Mouse (Mus musculus): ENCODE data around the gene Flt3l.
"Not testable (repeated sequence)": the region's sequence is repeated elsewhere in the genome, so short reads cannot be mapped to it uniquely, and the experiment has no call there.

The Flt3l gene

GRCm38 (mm10) chr7:45126844-45127699, 9.2 kb downstream of the Flt3l start:
- H3K36me3 ChIP-seq (ENCODE audit: control insufficient read depth, insufficient read depth, low read length, poor library complexity, severe bottlenecking): peaks cover 13% of the 10 kb centered on the region
- H3K27me3 ChIP-seq (ENCODE audit: control insufficient read depth, insufficient read depth, low read length, poor library complexity, severe bottlenecking): no peaks in the 10 kb centered on the region
- DNase-seq (ENCODE audit: low read depth, low spot score): no peak

DNA sequence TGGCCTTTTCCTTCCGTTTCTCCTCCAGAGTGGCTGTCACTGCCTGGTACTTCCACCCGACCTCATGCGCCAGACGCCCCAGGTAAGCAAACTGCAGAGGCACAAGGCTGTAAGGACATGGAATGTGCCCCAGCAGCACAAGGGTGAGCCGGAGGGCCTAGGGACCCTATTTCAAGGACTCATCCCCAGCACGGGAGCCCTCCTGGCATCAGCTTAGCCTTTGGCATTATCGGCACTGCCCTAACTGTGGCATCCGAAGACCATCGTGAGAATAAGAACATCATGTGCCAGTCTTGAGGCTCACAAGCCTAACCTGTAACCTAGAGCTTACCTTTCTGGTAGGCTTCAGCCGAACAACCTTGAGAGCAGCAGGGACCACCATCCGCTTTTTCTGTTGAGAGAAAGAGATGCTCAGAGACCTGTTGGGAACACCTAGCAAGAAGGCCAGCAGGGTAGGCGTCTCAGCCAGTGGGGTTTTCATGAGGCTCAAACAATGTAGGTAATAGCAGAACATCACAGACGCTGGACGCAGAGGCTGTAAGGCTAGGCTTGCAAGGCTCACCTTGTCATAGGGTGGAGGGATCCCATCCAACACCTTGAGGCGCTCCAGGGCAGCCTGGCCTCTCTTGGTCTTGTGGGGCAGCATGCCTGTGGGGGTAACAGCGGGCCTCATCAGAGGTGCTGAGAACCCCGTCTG, 9.9 kb downstream of the Flt3l start:
- no peaks in the 10 kb centered on the region for H3K27me3 ChIP-seq (ENCODE audit: control insufficient read depth, insufficient read depth, low read length, poor library complexity, severe bottlenecking)
- H3K36me3 ChIP-seq (ENCODE audit: control insufficient read depth, insufficient read depth, low read length, poor library complexity, severe bottlenecking): peaks cover 13% of the 10 kb centered on the region
- no peak for DNase-seq (ENCODE audit: low read depth, low spot score)

DNA sequence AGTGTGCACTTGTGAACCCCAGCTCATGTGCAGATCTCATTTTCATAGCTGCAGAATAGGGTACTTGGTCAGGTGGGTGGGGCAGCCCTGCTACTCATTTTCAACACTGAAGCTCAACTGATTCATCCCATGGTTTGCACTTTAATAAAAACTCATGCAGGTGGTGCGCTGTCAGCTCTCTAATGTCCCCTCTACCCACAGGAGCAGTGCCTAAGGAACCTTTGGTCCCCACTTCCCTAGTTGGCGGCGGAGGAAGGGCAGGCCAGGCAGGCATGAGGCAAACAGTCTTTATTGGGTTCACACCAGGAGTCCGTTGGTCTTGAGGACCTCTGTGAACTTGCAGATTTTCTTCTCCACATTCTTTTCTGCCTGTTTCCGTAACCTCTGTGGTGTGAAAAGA, 10.6 kb downstream of the Flt3l start:
- peaks cover 13% of the 10 kb centered on the region for H3K36me3 ChIP-seq (ENCODE audit: control insufficient read depth, insufficient read depth, low read length, poor library complexity, severe bottlenecking)
- not testable (repeated sequence) for DNase-seq (ENCODE audit: low read depth, low spot score); H3K27me3 ChIP-seq (ENCODE audit: control insufficient read depth, insufficient read depth, low read length, poor library complexity, severe bottlenecking)

DNA sequence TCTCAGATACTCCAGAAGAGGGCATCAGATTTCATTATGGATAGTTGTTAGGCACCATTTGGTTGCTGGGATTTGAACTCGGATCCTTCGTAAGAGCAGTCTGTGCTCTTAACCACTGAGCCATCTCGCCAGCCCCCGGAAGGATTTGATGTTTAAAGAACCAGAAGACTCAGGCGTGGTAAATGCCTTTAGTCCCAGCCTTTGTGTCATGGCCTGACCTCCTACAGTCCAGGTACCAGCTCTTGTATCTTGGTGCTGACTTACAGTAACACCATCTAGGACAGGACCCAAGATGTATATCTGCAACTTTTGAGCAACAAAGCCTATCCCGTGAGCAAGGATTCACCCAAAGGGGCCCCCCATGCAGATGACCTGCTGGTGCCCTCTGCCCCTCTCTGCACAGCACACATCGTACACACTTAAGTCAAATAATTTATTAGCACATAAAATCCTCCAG, 11.1 kb downstream of the Flt3l start:
- H3K27me3 ChIP-seq (ENCODE audit: control insufficient read depth, insufficient read depth, low read length, poor library complexity, severe bottlenecking): no peaks in the 10 kb centered on the region
- H3K36me3 ChIP-seq (ENCODE audit: control insufficient read depth, insufficient read depth, low read length, poor library complexity, severe bottlenecking): peaks cover 13% of the 10 kb centered on the region
- no peak for DNase-seq (ENCODE audit: low read depth, low spot score)

DNA sequence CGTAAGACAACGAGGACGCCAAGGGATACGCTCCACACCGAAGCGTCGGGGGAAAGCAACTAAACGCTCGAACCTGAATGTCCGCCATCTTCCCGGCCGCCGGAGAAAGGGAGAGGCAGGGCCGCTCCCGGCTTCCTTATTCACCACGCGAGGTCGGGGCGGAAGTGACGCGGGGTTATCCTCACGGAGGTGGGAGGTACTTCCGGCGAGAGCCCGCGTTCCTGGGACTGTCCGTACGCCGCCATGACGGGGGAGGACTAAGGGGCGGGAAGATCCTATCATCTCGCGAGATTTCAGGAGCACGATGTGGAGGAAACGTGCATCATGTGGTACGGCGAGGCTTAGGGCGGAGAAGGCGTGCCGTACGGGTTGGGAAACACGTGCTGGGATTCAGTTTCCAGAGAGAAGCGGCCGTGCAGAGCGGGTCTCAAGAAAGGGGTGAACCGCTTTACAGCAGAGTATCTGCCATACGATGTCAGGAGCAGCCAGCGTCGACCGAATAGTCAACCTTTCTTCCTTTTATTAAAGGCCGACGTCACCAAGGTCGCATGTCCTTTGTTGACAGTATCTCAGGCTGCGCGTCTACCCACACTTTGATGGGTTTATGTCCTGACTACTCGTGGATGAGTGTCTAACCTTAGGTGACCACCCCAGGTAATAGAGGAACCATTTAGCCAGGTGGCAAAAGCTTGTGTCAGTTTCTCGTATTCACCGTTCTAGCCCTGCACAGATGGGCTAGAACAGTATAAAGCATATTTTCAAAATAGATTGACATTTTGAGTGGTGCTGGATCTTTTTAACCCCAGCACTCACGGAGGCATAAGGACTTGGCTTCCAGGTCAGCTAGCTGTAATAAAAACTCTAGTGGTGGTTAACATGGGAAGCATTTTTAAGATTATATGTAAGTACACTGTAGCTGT, 11.7 kb downstream of the Flt3l start, which contains the start of gene Rps11:
Gene Rps11, minus strand, starts transcription at position 216 of the 920 bp plus-strand sequence.
- no peaks in the 10 kb centered on the region for H3K27me3 ChIP-seq (ENCODE audit: control insufficient read depth, insufficient read depth, low read length, poor library complexity, severe bottlenecking)
- H3K36me3 ChIP-seq (ENCODE audit: control insufficient read depth, insufficient read depth, low read length, poor library complexity, severe bottlenecking): peaks cover 13% of the 10 kb centered on the region
- peak; percentile 100 for DNase-seq (ENCODE audit: low read depth, low spot score)

- DNase-seq (ENCODE audit: low read depth, low spot score): peak; percentile 62
Measured at GRCm38 (mm10) chr7:45123186-45123570, 13.1 kb downstream of the Flt3l start.

DNA sequence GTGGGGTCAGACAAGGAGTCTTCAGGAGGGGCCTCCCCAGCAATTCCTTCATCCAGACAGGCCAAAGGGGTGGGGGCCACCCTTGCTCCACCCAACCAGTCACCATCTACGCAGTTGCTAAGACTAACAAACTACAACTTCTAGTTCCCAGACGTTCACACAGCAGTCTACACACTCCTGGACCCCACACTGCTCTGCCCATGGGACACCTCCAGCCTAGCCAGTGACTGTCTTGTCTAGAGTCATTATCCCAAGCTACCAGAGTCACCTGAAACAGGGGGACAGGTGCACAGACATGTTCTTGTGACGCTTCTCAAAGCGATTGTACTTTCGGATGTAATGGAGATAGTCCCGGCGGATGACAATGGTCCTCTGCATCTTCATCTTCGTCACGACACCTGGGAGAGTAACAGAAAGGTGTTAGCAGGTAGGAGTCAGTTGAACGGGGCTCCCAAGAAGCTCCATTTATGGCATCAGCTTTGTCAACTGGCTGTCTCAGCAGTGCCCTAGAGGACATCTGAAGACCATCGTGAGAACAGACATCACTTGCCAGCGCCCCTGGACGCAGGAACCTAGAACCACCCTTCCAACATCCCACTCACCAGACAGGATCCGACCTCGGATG, 13.6 kb downstream of the Flt3l start:
- H3K36me3 ChIP-seq (ENCODE audit: control insufficient read depth, insufficient read depth, low read length, poor library complexity, severe bottlenecking): peaks cover 13% of the 10 kb centered on the region
- no peaks in the 10 kb centered on the region for H3K27me3 ChIP-seq (ENCODE audit: control insufficient read depth, insufficient read depth, low read length, poor library complexity, severe bottlenecking)
- DNase-seq (ENCODE audit: low read depth, low spot score): no peak

More at GRCm38 (mm10) chr7:45123186-45123570, 13.1 kb downstream of the Flt3l start:
- H3K27me3 ChIP-seq (ENCODE audit: control insufficient read depth, insufficient read depth, low read length, poor library complexity, severe bottlenecking): no peaks in the 10 kb centered on the region
- H3K36me3 ChIP-seq (ENCODE audit: control insufficient read depth, insufficient read depth, low read length, poor library complexity, severe bottlenecking): peaks cover 13% of the 10 kb centered on the region

GRCm38 (mm10) chr7:45121966-45122365, 14.3 kb downstream of the Flt3l start:
- Histone ChIP-seq H3K27me3 (ENCODE audit: control insufficient read depth, insufficient read depth, low read length, poor library complexity, severe bottlenecking) (no peaks in the 10 kb centered on the region), H3K36me3 (ENCODE audit: control insufficient read depth, insufficient read depth, low read length, poor library complexity, severe bottlenecking) (peaks cover 13% of the 10 kb centered on the region)
- no peak for DNase-seq (ENCODE audit: low read depth, low spot score)

DNA sequence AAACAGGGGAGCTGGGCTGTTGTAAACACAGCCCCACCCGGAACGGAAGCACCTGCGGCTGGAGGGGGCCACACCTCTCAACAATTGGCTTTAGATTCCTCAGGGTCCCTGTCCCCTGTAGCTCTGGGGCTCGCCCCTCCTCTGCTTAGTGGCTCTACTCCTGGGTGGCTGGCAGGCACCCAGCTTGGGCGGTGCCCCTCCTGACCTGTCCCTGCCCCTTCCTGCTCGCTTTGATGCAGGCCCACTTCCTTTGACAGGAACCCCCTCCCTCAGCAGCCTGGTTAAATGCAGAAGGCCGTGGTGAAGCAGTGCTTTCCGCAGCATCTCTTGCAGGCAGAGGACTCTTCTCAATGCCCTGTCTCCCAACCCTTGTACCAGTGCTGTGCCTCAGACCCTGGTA, 14.8 kb downstream of the Flt3l start:
- H3K27me3 ChIP-seq (ENCODE audit: control insufficient read depth, insufficient read depth, low read length, poor library complexity, severe bottlenecking): no peaks in the 10 kb centered on the region
- H3K36me3 ChIP-seq (ENCODE audit: control insufficient read depth, insufficient read depth, low read length, poor library complexity, severe bottlenecking): peaks cover 9% of the 10 kb centered on the region
- DNase-seq (ENCODE audit: low read depth, low spot score): peak; percentile 85

- H3K27me3 ChIP-seq (ENCODE audit: control insufficient read depth, insufficient read depth, low read length, poor library complexity, severe bottlenecking): no peaks in the 10 kb centered on the region
- peak; percentile 55 for DNase-seq (ENCODE audit: low read depth, low spot score)
- peaks cover 3% of the 10 kb centered on the region; the same call in 1 of the 2 replicates for H3K36me3 ChIP-seq (ENCODE audit: control insufficient read depth, insufficient read depth, low read length, poor library complexity, severe bottlenecking)
Measured at GRCm38 (mm10) chr7:45119780-45120709, 16.2 kb downstream of the Flt3l start.

GRCm38 (mm10) chr7:45118336-45118735, 17.9 kb downstream of the Flt3l start:
- no peaks in the 10 kb centered on the region for H3K27me3 ChIP-seq (ENCODE audit: control insufficient read depth, insufficient read depth, low read length, poor library complexity, severe bottlenecking)
- no peak for DNase-seq (ENCODE audit: low read depth, low spot score)
- peaks cover 3% of the 10 kb centered on the region; the same call in 1 of the 2 replicates for H3K36me3 ChIP-seq (ENCODE audit: control insufficient read depth, insufficient read depth, low read length, poor library complexity, severe bottlenecking)

DNA sequence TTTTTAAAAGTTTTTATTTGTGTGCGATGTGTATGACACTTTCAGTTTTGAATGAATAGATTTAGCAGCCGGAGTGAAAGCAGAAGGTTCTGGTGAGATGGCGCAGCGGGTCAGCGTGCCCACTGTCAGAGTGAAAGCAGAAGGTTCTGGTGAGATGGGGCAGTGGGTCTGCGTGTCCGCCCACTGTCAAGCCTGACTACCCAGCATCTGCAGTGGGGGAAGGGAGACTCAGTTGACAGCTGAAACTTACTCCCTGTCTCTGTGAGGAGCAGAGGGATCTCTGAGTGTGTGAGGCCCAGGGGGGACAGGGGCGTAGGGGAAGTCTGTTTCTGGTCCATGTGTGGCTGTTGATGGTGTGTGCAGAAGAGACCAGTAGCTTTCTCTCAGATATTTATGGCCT, 18.7 kb downstream of the Flt3l start:
- peaks cover 2% of the 10 kb centered on the region; the same call in 1 of the 2 replicates for H3K36me3 ChIP-seq (ENCODE audit: control insufficient read depth, insufficient read depth, low read length, poor library complexity, severe bottlenecking)

GRCm38 (mm10) chr7:45113476-45113875, 22.8 kb downstream of the Flt3l start:
- no peak for DNase-seq (ENCODE audit: low read depth, low spot score)
- no peaks in the 10 kb centered on the region for H3K27me3 ChIP-seq (ENCODE audit: control insufficient read depth, insufficient read depth, low read length, poor library complexity, severe bottlenecking)
- no peaks in the 10 kb centered on the region; the same call in 1 of the 2 replicates for H3K36me3 ChIP-seq (ENCODE audit: control insufficient read depth, insufficient read depth, low read length, poor library complexity, severe bottlenecking)

More for the DNA sequence above, 18.7 kb downstream of the Flt3l start:
- H3K27me3 ChIP-seq (ENCODE audit: control insufficient read depth, insufficient read depth, low read length, poor library complexity, severe bottlenecking): no peaks in the 10 kb centered on the region
- peak; percentile 54 for DNase-seq (ENCODE audit: low read depth, low spot score)
